Mouse (Mus musculus) brain, adult 2 months (tissue): Measurements from ENCODE around the gene Il4i1.

ENCODE experiments used
- DNase-seq: peaks from one replicate; pipeline ENCODE4 v3.0.0; 2011; ENCODE audit warnings: low read depth, low spot score

Gene Il4i1

DNA sequence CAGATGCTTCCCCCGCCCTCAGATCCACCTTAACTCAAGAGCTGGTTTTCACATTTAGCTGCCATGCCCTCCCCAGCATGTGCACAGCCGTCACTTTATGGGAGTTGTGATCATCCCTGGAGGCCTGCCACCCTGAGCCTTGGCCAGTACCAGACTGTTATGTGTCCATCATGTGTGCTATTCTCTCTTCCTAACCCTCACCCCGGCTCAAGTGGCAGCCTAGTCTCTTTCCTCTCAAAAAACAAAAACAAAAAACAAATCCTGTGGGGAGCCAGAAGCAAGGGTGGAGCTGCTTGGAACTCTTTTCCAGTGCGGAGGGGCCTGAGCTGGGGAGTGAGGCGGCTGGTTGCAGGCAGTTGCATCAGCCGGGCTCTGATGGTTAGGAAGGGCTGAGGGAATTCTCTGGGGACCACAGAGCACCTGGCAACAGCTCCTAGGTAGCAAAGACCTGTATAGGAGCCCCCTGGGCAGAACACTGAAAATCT lies 2.6 kb downstream of the Il4i1 start:
- DNase-seq, result peak; percentile 64

DNA sequence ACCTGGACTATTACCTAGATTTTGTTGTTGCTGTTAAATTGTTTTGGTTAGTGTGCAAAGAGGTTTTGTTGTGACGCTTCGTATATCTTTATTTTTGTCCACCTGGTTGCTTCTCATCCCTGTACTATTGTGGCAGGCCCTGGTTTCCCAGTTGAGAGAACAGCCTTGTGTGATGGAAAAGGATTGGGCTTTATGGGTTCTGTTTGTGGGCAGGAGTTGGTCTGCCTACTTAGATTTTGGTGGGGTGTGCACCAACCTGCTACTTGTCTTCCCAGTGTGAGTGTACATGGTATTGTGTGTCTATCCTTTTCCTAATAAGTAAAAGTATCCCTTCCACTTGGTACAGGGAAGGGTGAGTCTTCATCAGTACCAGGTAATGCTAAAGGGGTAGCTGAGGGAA lies 3.2 kb downstream of the Il4i1 start:
- no peak for DNase-seq

DNA sequence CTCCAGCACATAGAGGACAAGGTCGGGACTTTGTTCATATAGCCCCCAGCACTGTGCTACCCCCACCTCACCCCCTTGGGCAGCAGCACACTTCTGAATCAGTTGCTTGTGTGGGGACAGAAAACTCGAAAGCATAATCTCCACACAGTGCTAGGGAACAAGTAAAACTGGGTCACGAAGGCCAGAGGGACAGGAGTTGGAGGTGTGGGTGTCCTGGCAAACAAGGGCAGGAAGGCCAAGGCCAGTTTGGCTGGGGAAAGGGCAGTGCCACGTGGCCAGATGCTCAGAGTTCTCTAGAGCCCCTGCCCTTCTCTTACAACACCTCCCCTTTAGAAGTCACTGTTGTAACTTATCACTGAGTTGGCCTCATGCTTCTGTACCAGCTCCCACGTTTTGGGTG lies 3.7 kb downstream of the Il4i1 start:
- peak; percentile 9 for DNase-seq

DNA sequence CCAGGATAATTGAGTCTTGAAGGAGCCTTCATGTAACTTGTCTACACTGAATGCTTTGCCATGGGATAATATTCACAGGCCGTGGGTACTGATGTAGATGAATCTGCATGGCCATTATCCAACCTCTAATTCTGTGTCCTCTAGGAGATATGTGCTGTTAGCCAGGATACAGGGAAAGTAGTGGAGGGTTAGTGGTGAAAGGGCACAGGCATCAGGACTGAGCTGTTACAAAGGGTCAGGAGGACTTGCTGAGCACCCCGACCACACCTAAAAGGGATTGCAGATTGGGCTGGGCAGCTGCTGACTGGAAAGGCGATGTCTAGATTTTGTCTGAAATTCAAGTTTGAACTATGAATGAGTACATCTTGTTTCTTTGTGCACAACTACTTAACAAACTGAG lies 4.3 kb downstream of the Il4i1 start:
- DNase-seq, result no peak

DNA sequence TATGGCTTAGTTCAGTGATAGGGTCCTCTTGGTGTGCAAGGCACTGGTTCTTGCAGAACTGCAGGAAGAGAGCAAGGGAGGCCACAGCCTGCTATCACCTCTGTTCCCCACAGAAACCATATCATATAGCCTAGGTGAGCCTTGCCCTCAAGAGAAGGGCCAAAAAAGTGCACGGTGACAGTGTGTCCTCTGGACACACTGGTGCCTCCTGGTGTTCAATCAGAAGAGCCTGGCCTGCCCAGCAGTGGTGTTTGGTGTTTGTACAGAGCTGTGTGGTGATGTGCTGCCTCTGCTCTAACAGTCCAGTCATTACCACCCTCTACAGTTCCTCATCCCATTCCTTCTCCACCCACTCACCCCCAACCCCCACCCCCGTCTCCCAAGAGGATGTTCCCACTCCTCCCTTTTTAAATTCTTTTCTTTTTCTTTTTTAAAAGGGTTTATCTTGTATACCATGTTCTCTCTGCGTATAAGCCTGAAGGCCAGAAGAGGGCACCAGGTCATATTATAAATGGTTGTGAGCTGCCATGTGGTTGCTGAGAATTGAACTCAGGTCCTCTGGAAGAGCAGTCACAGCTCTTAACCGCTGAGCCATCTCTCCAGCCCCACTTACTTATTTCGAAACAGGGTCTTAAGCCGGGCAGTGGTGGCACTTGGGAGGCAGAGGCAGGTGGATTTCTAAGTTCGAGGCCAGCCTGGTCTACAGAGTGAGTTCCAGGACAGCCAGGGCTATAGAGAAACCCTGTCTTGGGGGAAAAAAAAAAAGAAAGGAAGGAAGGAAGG lies 5.7 kb downstream of the Il4i1 start:
- DNase-seq, result no peak

DNA sequence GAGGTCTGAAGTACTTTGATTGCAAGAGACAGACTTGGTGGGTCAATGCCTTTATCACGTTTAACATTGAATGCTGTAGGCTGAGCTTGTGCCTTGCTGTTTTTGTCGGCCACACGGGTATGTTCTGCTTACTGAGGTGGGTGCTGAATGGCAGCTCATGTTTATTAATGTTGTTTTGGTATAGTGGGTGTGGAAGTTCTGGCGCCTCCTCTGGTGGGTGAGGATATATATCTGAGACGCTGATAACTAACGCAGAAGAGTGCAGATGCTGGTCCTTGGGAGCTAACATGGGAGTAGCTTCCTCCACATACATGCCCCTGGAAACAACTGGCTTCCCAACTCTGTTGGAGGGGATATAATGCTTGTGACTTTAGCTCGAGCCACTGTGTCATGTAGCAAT lies 7.2 kb downstream of the Il4i1 start:
- peak; percentile 24 for DNase-seq

DNA sequence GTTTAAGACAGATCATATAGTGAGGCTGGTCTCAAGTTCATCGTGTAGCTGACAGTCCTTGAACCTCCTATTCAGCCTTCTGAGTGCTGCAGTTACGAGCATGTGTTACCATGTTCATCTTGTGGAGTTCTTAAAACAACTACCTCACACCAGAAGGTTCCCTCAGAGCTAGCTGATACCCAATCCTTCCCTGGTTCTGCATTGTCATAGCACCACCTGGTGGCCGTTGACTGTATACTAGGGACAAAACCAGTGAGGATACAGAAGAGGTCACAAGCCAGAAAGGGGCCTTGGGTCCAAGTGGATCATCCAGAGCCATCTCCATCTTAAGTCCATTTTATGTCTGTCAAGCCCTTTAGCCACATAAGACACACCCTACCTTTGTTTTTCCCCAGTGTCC lies 8.7 kb downstream of the Il4i1 start:
- DNase-seq, result peak; percentile 91

DNA sequence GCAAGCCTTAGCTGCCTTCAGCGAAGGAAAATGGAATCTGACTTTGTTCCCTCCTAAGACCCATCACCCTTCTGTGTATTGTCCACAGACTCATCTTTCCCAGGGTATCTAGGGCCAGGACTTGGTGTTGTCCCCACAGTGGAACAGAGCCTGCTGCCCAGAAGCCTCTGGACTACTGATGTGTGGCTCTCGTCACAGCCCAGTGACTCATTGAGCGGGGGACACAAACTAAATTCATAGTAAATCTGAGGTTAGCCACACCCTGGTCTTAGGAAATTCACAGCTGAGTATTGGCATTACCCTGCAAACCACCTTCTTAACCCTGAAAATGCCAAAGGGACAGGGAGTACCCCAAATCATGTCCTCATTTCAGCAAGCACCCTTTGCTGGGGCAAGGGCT lies 10.6 kb downstream of the Il4i1 start:
- DNase-seq, result peak; percentile 1

DNA sequence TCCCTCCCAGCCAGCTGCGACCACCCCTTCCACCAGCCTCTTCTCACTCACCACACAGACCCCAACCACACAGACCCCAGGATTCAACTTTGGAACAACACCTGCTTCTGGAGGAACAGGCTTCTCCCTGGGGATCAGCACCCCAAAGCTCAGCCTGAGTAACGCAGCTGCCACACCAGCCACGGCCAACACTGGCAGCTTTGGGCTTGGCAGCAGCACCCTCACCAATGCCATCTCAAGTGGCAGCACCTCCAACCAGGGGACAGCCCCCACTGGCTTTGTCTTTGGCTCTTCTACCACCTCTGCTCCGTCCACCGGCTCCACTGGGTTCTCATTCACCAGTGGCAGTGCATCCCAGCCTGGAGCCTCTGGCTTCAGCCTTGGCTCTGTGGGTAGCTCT lies 12.5 kb downstream of the Il4i1 start:
- no peak for DNase-seq

DNA sequence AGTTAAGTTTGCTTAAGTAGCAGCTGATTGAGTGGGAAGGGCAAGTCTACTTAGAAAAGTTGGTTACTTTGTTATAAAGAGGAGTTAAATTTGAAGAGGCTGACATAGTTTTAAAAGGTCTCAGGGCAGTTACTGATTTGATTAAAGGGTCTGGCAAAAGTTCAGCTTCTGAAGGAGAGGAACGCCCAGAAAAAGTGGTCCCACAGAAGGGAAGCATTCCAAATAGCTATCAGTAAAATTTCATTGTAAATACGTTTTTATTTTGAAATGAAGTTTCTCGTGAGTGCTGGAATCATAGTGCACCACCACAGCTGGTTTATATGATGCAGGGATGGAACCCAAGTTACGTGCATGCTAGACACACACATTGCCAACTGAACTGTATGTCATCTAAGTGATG lies 16.6 kb downstream of the Il4i1 start:
- DNase-seq, result no peak

DNA sequence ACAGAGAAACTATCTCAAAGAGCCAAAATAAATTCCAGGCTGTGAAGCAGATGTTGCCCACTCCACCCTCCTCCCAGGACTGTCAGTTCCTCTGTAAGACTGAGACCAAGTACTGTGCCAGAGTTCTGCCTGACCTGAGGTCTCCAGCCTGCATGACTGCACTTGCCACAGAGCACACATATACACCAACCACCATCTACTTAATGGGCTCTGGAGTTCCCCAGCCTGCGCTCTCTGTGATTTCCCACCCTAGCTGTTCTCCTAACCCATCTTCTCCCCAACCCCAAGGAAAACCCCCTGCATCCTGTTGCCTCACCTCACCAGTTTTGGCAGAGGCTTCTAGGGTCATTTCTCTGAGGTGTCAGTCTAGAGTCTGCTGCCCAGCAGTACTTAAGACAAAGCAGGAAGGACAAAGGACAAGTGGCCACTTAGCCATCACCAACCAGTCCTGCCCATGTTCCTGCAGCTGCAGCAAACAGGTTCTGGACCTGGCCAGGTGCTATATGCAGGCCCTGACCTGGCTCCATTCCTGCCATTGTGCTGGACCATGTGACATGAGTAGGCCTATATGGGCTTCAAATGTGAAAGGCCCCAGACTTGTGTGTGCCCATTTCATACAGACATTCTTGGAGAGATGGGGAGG lies 19.3 kb downstream of the Il4i1 start:
- no peak for DNase-seq

DNA sequence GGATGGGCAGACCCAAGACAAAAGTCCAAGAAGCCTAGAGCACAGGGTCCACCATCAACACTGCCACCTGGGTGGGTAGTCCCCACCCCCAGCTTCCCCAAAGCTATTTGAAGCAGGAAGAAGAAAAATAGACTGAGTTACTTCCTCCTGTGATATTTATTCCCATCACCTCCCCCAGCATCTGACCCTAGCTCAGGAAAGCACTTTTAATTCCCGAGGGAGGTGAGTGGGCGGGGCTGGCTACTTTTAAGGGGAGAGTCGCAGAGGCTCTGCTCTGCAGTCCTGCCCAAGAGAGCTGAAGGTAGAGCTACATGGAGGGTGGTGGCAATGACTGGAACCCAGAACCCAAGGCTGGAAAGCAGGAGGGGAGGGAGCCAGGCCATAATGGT lies 19.8 kb downstream of the Il4i1 start:
- DNase-seq, result no peak

DNA sequence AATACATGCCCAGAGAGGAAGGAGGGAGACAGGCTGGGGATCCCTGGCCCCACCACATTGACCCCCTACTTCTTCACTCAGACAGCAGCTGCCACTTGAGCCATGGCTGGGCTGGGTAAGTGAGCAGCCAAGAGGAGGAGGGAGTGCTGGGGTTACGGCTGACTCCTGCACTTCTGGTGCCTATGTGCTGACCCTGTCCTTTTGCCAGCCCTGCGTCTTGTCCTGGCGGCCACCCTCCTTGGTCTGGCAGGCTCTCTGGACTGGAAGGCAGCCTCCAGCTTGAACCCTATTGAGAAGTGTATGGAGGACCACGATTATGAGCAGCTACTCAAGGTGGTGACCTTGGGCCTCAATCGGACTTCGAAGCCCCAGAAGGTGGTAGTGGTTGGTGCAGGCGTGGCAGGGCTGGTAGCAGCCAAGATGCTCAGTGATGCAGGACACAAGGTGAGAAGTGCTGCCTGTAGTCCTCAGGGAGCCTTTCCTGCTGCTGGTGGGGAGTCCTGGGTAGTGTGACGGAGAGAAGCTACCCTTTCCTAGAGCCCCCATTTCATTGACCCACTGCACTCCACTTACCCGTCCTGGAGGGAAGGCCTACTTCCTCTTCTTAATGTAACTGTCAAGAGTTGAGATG lies 20.4 kb downstream of the Il4i1 start:
- no peak for DNase-seq

DNA sequence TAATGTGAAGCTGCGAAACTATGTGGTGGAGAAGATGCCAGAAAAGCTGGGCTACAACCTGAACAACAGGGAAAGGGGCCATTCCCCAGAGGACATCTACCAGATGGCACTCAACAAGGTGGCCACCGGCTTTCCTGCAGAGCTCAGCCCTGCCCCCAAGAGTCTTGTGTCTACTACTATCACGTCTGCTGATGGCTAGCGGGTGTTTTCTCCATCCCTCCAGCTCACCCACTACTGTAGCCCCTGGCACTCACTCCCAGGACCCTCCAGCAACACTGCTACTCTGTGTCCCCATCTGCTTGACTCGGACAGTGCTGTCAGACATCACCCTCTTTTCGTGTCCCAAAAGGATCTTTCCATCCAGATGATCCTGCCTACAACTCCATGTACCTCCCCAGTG lies 21.9 kb downstream of the Il4i1 start:
- no peak for DNase-seq

DNA sequence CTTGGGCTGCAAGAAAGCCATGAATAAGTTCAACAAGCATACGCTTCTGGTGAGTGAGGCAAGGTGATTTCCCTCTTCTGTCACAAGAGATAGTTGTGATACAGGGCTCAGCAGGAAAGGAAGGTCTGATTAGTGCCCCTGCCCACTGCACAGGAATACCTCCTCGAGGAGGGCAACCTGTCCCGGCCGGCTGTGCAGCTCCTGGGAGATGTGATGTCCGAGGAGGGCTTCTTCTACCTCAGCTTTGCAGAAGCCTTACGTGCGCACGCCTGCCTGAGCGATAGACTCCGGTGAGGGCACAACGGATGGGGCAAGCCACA lies 22.9 kb downstream of the Il4i1 start:
- no peak for DNase-seq

DNA sequence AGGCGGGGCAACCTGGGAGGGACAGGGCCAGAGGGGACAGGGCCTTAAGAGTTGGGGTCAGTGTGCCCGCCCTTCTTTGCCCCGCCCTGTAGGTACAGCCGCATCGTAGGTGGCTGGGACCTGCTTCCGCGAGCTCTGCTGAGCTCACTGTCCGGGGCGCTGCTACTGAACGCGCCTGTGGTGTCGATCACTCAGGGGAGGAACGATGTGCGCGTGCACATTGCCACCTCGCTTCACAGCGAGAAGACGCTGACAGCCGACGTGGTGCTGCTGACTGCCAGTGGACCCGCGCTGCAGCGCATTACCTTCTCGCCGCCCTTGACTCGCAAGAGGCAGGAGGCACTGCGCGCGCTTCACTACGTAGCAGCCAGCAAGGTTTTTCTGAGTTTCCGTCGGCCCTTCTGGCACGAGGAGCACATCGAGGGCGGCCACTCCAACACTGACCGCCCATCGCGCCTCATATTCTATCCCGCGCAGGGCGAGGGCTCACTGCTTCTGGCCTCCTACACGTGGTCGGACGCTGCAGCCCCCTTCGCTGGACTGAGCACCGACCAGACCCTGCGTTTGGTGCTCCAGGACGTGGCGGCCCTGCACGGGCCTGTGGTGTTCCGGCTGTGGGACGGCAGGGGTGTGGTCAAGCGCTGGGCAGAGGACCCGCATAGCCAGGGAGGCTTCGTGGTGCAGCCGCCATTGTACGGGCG lies 23.5 kb downstream of the Il4i1 start:
- peak; percentile 73 for DNase-seq

DNA sequence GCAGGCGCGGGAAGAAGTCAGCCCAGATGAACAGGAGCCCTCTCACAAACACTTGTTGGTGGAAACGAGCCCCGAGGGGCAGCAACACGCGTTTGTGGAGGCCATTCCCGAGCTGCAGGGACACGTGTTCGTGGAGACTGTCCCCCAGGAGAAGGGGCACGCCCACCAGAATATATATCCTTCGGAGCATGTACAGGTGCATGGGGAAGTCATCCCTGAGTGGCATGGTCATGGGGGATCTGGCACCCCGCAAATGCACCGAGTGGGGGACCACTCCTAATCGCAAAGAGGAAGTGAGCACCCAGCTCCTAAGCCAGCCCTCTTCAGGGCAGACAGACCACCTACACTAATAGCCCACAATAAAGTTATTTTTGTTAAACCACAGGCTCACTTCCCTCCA lies 24.2 kb downstream of the Il4i1 start:
- DNase-seq, result no peak

DNA sequence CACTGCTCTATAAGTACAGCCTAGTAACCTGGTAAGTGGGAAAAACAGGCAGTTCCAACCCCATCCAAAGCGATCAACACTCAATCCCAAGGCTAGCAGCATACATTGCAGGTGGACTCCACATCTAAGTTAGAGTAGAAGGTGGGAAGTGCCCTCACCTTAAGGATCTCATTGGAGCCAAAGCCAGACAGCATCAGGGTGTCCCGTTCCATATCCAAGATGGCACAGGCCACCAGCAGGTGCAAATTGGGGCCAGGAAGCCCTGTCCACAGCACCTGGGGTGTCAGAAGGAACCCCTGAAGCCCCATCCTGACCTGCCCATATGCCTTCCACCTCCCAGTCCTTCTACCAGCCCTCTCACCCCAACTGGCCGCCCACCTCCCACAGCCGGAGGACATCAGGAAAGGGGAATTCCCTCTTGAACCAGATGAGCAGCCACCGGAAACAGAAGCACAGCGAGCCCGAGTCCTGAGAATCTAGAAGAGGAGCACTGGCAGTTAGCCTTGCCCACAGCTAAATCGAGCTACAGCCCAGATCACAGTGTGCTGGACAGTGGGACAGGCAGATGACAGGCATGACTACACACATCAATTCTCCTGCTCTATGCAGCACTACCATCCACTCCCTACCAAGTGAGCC lies 25.8 kb downstream of the Il4i1 start:
- no peak for DNase-seq

DNA sequence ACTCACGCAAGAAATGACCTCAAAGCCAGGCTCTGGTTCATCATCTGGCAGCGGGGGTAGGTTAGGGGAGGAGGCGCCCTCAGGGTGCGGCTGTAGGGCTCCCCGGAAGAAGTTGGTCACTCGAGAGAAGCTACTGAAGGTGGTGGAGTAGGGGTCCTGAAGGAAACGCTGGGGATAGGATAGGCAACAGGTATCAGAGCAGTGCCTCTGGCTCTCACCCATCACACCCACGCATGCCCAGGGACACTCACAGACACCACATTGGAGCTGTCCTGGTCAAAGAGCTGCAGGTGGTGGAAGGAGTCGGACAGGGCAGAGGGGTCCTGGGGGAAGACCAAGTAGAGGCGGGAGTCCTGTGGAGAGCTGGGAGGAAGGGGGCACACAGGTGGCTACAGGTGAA lies 28.8 kb downstream of the Il4i1 start:
- no peak for DNase-seq

DNA sequence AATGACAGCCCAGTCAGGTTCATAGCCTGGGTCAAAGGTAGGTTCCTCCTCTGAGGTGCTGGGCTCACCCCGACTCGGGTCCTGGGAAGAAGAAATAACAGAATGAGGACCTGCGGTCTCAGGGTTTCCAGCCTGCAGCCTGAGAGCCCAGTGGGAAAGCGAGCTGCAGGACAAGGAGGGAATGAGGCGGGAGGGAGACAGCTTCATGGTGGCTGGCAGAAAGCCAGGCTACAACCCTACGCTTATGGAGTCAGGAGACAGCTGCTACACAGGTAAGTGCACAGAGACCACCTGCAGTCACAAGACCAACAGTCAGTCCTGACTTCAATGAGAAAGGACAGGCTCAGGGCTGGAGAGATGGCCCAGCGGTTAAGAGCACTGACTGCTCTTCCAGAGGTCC lies 30.6 kb downstream of the Il4i1 start:
- no peak for DNase-seq

DNA sequence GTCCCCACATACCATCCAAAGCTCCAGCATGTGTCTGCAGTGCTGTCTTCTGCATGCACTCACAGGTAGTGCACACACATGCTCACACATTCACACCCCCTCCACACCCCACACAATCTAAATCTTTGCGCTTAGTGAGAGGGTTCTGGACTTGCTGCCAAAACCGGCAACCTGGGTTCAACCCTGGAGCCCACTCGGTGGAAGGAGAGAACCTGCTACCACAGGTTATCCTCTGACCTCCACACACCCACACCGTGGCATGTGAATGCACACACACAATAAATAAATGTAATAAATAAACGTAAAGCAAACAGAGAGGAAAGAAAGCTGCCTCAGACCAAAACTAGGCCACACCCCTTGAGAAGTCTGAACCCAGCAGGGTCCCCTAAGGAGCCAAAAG lies 31.6 kb downstream of the Il4i1 start:
- no peak for DNase-seq
